ENCODE assay signal across 8 mouse cellular contexts in genomic region chr11:115475025-115475757, GRCm38 (mm10). TPM values are rescaled to one million over a fixed set of nuclear protein-coding genes. Genes with fewer than 3 reads are reported as not detected.
DNase-seq lines count a peak whose midpoint lies in the region; ATAC-seq and TF ChIP-seq lines count a peak whose summit lies in the region.

Gene Armc7, plus strand, starts transcription at chr11:115475667.

- whole genome bisulfite sequencing in forebrain, embryonic 12.5 days: under 1% methylated on average over 26 of the region's 26 CpGs
- WGBS in large intestine, adult 2 months: 1% methylated on average over 26 of the region's 26 CpGs
- WGBS in liver, postnatal 0 days (ENCODE audit: insufficient replicate concordance): 2% methylated on average over 26 of the region's 26 CpGs
- under 1% methylated on average over 26 of the region's 26 CpGs for WGBS in neural tube, embryonic 14.5 days

- ATAC-seq in forebrain, embryonic 12.5 days (ENCODE audit: low FRiP score): peak; percentile 97
- ATAC-seq in liver, postnatal 0 days: peak; percentile 96
- ATAC-seq in neural tube, embryonic 14.5 days (ENCODE audit: low read depth): peak; percentile 96

- peaks cover 10 to 53% of the 10 kb centered on the region in 2 experiments for H3K4me1 ChIP-seq in CH12.LX (ENCODE audit: control insufficient read depth in 1 of 2, insufficient read depth in 2 of 2)
- peaks cover 35% of the 10 kb centered on the region for H3K4me1 ChIP-seq in forebrain, embryonic 12.5 days
- peaks cover 30% of the 10 kb centered on the region for H3K4me1 ChIP-seq in liver, postnatal 0 days (ENCODE audit: insufficient read depth)
- peaks cover 17% of the 10 kb centered on the region for H3K4me1 ChIP-seq in neural tube, embryonic 14.5 days (ENCODE audit: control insufficient read depth, insufficient read depth, low read length)

- no peaks in the 10 kb centered on the region for H3K9me3 ChIP-seq in CH12.LX (replicated peaks; ENCODE audit: low read length)
- H3K9me3 ChIP-seq in forebrain, embryonic 12.5 days: no peaks in the 10 kb centered on the region
- no peaks in the 10 kb centered on the region for H3K9me3 ChIP-seq in liver, postnatal 0 days (ENCODE audit: low read length)
- H3K9me3 ChIP-seq in neural tube, embryonic 14.5 days (ENCODE audit: control insufficient read depth, low read length): no peaks in the 10 kb centered on the region

- TF ChIP-seq POLR2A in CH12.LX (IDR thresholded peaks at IDR 0.05; ENCODE audit: low read depth, low read length): peak; percentile 92

- peak within 1 kb of the TSS; percentile 86 for H3K9ac ChIP-seq in CH12.LX (ENCODE audit: insufficient read depth, low read depth)
- H3K9ac ChIP-seq in forebrain, embryonic 12.5 days: peak within 1 kb of the TSS; percentile 79
- H3K9ac ChIP-seq in liver, postnatal 0 days (replicated peaks): peak within 1 kb of the TSS; percentile 74
- H3K9ac ChIP-seq in neural tube, embryonic 14.5 days (replicated peaks; ENCODE audit: low read depth, low read length): peak within 1 kb of the TSS; percentile 72

- in situ Hi-C loops in CH12.LX (cut with MboI; ENCODE audit: low pct_ligation_motif_present, low pct_unique_long_range_greater_than_20kb, low sequenced_read_pairs): loop anchor here (10.0 kb wide), 2 partner anchors 60 to 260 kb away; partner anchors contain the start of gene Atp5h

- peak within 1 kb of the TSS; percentile 80 to 93 (median 84) for H3K4me3 ChIP-seq in CH12.LX (replicated peaks in 1 of 3; ENCODE audit: low read depth in 2 of 3, low read length in 2 of 3, poor library complexity in 1 of 3)
- peak within 1 kb of the TSS; percentile 85 for H3K4me3 ChIP-seq in forebrain, embryonic 12.5 days (replicated peaks)
- peak within 1 kb of the TSS; percentile 69 for H3K4me3 ChIP-seq in liver, postnatal 0 days (ENCODE audit: low read depth, low read length)
- H3K4me3 ChIP-seq in neural tube, embryonic 14.5 days (ENCODE audit: low read depth, low read length): peak within 1 kb of the TSS; percentile 82

- no peak for TF ChIP-seq EP300 in CH12.LX (IDR thresholded peaks at IDR 0.05; ENCODE audit: low read length)
- TF ChIP-seq EP300 in liver, postnatal 0 days (IDR thresholded peaks at IDR 0.05; ENCODE audit: low read depth): peak; percentile 7

- DNase-seq in CH12.LX (ENCODE audit: extremely low read depth): peak; percentile 99
- peak; percentile 94 for DNase-seq in c-Kit-positive CD71-positive TER-119-negative erythroid progenitor cells, embryonic 14.5 days (ENCODE audit: low read depth)
- peak; percentile 96 to 98 for DNase-seq in heart, postnatal 10 days
- peak; percentile 94 for DNase-seq in large intestine, adult 2 months (ENCODE audit: low read depth, low spot score)
- DNase-seq in liver, postnatal 0 days: peak; percentile 95
- peak; percentile 97 for DNase-seq in testis, postnatal 10 days (ENCODE audit: low spot score)

- H3K27me3 ChIP-seq in CH12.LX (replicated peaks): no peaks in the 10 kb centered on the region
- H3K27me3 ChIP-seq in forebrain, embryonic 12.5 days: no peaks in the 10 kb centered on the region
- no peaks in the 10 kb centered on the region for H3K27me3 ChIP-seq in liver, postnatal 0 days (ENCODE audit: insufficient read depth, low read length)
- no peaks in the 10 kb centered on the region for H3K27me3 ChIP-seq in neural tube, embryonic 14.5 days (ENCODE audit: control insufficient read depth, insufficient read depth, low read length)

- TF ChIP-seq RAD21 in CH12.LX (IDR thresholded peaks at IDR 0.05; ENCODE audit: low read depth, low read length): no peak

- intact Hi-C loops in heart, postnatal 10 days (cut with DNase I): loop anchor here (2.0 kb wide), 1 partner anchor 46 kb away; no protein-coding TSS in a partner anchor

- dilution Hi-C loops in CH12.LX (cut with MboI; ENCODE audit: extremely low pct_ligation_motif_present, extremely low pct_unique_long_range_greater_than_20kb, low sequenced_read_pairs): no loop called here

- H3K4me2 ChIP-seq in CH12.LX (ENCODE audit: insufficient read depth, low read depth, poor library complexity, severe bottlenecking): peak within 1 kb of the TSS; percentile 91
- peak within 1 kb of the TSS; percentile 99 for H3K4me2 ChIP-seq in forebrain, embryonic 12.5 days
- peak within 1 kb of the TSS; percentile 84 for H3K4me2 ChIP-seq in liver, postnatal 0 days (ENCODE audit: low read depth, low read length)
- H3K4me2 ChIP-seq in neural tube, embryonic 14.5 days (ENCODE audit: low read depth, low read length): peak within 1 kb of the TSS; percentile 98

- peak within 1 kb of the TSS; percentile 63 for H3K27ac ChIP-seq in CH12.LX (ENCODE audit: insufficient read depth, low read depth)
- H3K27ac ChIP-seq in forebrain, embryonic 12.5 days: peak within 1 kb of the TSS; percentile 85
- peak within 1 kb of the TSS; percentile 74 for H3K27ac ChIP-seq in liver, postnatal 0 days (ENCODE audit: low read depth)
- H3K27ac ChIP-seq in neural tube, embryonic 14.5 days (ENCODE audit: low read depth, low read length): peak within 1 kb of the TSS; percentile 82

- H3K36me3 ChIP-seq in CH12.LX (replicated peaks in 1 of 2; ENCODE audit: control insufficient read depth in 1 of 2, insufficient read depth in 1 of 2, low read length in 1 of 2): peaks cover 5 to 13% of the 10 kb centered on the region in 2 experiments
- no peaks in the 10 kb centered on the region for H3K36me3 ChIP-seq in forebrain, embryonic 12.5 days (replicated peaks)
- no peaks in the 10 kb centered on the region; the same call in none of the 2 replicates for H3K36me3 ChIP-seq in liver, postnatal 0 days (replicated peaks; ENCODE audit: insufficient read depth, low read length)
- no peaks in the 10 kb centered on the region for H3K36me3 ChIP-seq in neural tube, embryonic 14.5 days (ENCODE audit: control insufficient read depth, insufficient read depth, low read length)

- 0 out of 4 replicates have a peak, but pooled peaks of 1 of the 2 experiments have one; percentile 4 for TF ChIP-seq CTCF in CH12.LX (conservative IDR thresholded peaks at IDR 0.05 in 1 of 2, IDR thresholded peaks at IDR 0.05 in 1 of 2; ENCODE audit: low read depth in 2 of 2, low read length in 2 of 2)
- no peak for TF ChIP-seq CTCF in liver, postnatal 0 days (IDR thresholded peaks at IDR 0.05; ENCODE audit: low read depth)

- peaks cover 32% of the 10 kb centered on the region for H3K79me2 ChIP-seq in CH12.LX (replicated peaks; ENCODE audit: control insufficient read depth, extremely low read depth, insufficient read depth, poor library complexity, severe bottlenecking)

TF ChIP-seq in CH12.LX, 34 proteins besides CTCF, POLR2A, EP300 and RAD21 (continues in another document):
- TF ChIP-seq E2F4 (IDR thresholded peaks at IDR 0.05; ENCODE audit: insufficient replicate concordance, low read depth, low read length): no peak
- no peak; the same call in 1 of the 2 replicates for TF ChIP-seq POLR2AphosphoS2 (IDR thresholded peaks at IDR 0.05; ENCODE audit: low read depth, low read length)
- no peak for TF ChIP-seq SMC3 (IDR thresholded peaks at IDR 0.05; ENCODE audit: low read depth, low read length)
- TF ChIP-seq JUND (conservative IDR thresholded peaks at IDR 0.05; ENCODE audit: low read depth, low read length): no peak
- peak; percentile 53; the same call in 1 of the 2 replicates for TF ChIP-seq ETS1 (conservative IDR thresholded peaks at IDR 0.05; ENCODE audit: low read depth, low read length)
- TF ChIP-seq KAT2A (IDR thresholded peaks at IDR 0.05; ENCODE audit: insufficient replicate concordance, low read length): 0 out of 2 replicates have a peak, but pooled peaks have one; percentile 50
- TF ChIP-seq TCF12 (IDR thresholded peaks at IDR 0.05; ENCODE audit: low read depth, low read length): peak; percentile 68; the same call in 1 of the 2 replicates
- TF ChIP-seq NELFE (IDR thresholded peaks at IDR 0.05; ENCODE audit: low read depth, low read length): peak; percentile 84
- TF ChIP-seq USF1 (IDR thresholded peaks at IDR 0.05; ENCODE audit: low read depth, low read length): no peak
- TF ChIP-seq ZNF384 (IDR thresholded peaks at IDR 0.05; ENCODE audit: low read depth, low read length): no peak
- no peak for TF ChIP-seq CHD1 (IDR thresholded peaks at IDR 0.05; ENCODE audit: low read depth, low read length)
- peak; percentile 25; the same call in 1 of the 2 replicates for TF ChIP-seq BHLHE40 (IDR thresholded peaks at IDR 0.05; ENCODE audit: low read depth, low read length)
- no peak for TF ChIP-seq MAZ (IDR thresholded peaks at IDR 0.05; ENCODE audit: low read depth, low read length)
- TF ChIP-seq ZMIZ1 (IDR thresholded peaks at IDR 0.05; ENCODE audit: low read depth, low read length): peak; percentile 79; the same call in 1 of the 2 replicates
- no peak for TF ChIP-seq MAFK (IDR thresholded peaks at IDR 0.05; ENCODE audit: insufficient replicate concordance, low read length)
- TF ChIP-seq ELF1 (IDR thresholded peaks at IDR 0.05; ENCODE audit: low read depth, low read length): peak; percentile 99
- 0 out of 2 replicates have a peak, but pooled peaks have one; percentile 25 for TF ChIP-seq RCOR1 (conservative IDR thresholded peaks at IDR 0.05; ENCODE audit: low read depth, low read length)
- TF ChIP-seq MAX (IDR thresholded peaks at IDR 0.05; ENCODE audit: low read length): no peak; the same call in 1 of the 2 replicates
- no peak for TF ChIP-seq ZC3H11A (IDR thresholded peaks at IDR 0.05; ENCODE audit: low read depth, low read length)
- TF ChIP-seq HCFC1 (IDR thresholded peaks at IDR 0.05; ENCODE audit: low read depth, low read length): peak; percentile 79
- TF ChIP-seq CHD2 (IDR thresholded peaks at IDR 0.05; ENCODE audit: low read length): no peak
- TF ChIP-seq GABPA (IDR thresholded peaks at IDR 0.05; ENCODE audit: insufficient replicate concordance, low read depth, low read length): no peak
- TF ChIP-seq MEF2A (IDR thresholded peaks at IDR 0.05; ENCODE audit: borderline replicate concordance, low read depth, low read length): peak; percentile 50; the same call in 1 of the 2 replicates
- TF ChIP-seq IRF4 (IDR thresholded peaks at IDR 0.05; ENCODE audit: low read depth, low read length): peak; percentile 32; the same call in 1 of the 2 replicates
- TF ChIP-seq SIN3A (IDR thresholded peaks at IDR 0.05; ENCODE audit: low read length): peak; percentile 99
- TF ChIP-seq PAX5 (IDR thresholded peaks at IDR 0.05; ENCODE audit: low read length): no peak
- peak; percentile 96 for TF ChIP-seq MXI1 (IDR thresholded peaks at IDR 0.05; ENCODE audit: low read depth, low read length)

RNA-seq across cellular contexts. Expression of gene Armc7, which starts in this region (rescaled TPM):
- total RNA-seq in CH12.LX (2012; rRNA removed) (8.7 and 8.9 TPM in 2 replicates), CH12.LX (2014; rRNA removed) (6.0 and 7.5 TPM in 2 replicates)
- polyA plus RNA-seq in CH12.LX (2012; ENCODE audit: insufficient read length, low read depth): 12.5 TPM in 2 replicates
- 10.9 and 11.0 TPM in 2 replicates for polyA plus RNA-seq in forebrain, embryonic 12.5 days (2016; fragmentation: Nextera tagmentation; extraction: Ambion mirVana)
- total RNA-seq in heart, postnatal 10 days (2021): 1 to 10 TPM; 2.3 to 2.6 TPM
- 8.0 and 9.7 TPM in 2 replicates for polyA plus RNA-seq in large intestine, adult 2 months (2012; rRNA removed)
- 2.9 and 3.9 TPM in 2 replicates for polyA plus RNA-seq in liver, postnatal 0 days (2015; fragmentation: Nextera tagmentation; extraction: Ambion mirVana)
- 15.5 and 19.4 TPM in 2 replicates for polyA plus RNA-seq in neural tube, embryonic 14.5 days (2014; fragmentation: Nextera tagmentation; extraction: Ambion mirVana)

Comparison
In these comparisons a context has a peak if more than half of its experiments do, and no peak if none do; other contexts are left out.
1. Peak in every context shown above with its lines: DNase-seq, ATAC-seq, H3K4me3 ChIP-seq and H3K27ac ChIP-seq.